Mouse (Mus musculus): ENCODE results near the gene Ywhab. TPM values are rescaled to one million over a fixed set of nuclear protein-coding genes. Genes with fewer than 3 reads are reported as not detected.

Gene Ywhab
- polyA plus RNA-seq, 2 experiments from 2014 or later = 80.9 to 82.3 TPM

DNA sequence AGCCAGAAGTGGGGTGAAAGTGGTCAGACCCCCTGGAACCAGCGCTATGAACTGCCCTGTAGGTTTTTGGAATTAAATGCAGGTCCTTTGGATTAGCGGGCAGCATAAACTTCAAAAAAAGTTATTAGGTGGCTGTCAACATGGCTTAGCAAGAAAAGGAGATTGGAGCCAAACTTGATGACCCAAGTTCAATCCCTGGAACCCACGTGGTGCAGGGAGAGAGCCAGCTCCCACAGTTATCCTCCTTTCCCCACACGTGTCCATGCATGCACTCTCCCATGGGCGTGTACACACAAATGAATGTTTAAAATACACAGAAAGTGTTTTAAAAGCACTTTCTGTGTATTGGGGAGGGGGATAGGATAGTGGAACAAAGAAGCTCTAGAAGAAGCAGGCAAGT, 15.7 kb downstream of the Ywhab start:
- no peak for ATAC-seq

GRCm38 (mm10) chr2:164010944-164011343, 16.2 kb downstream of the Ywhab start:
- ATAC-seq = no peak

- no peak for ATAC-seq
Measured at GRCm38 (mm10) chr2:164015304-164015703, 20.5 kb downstream of the Ywhab start.

GRCm38 (mm10) chr2:164018910-164019309, 24.1 kb downstream of the Ywhab start:
- ATAC-seq = no peak

- ATAC-seq = no peak
Measured at GRCm38 (mm10) chr2:164019943-164020342, 25.2 kb downstream of the Ywhab start.

DNA sequence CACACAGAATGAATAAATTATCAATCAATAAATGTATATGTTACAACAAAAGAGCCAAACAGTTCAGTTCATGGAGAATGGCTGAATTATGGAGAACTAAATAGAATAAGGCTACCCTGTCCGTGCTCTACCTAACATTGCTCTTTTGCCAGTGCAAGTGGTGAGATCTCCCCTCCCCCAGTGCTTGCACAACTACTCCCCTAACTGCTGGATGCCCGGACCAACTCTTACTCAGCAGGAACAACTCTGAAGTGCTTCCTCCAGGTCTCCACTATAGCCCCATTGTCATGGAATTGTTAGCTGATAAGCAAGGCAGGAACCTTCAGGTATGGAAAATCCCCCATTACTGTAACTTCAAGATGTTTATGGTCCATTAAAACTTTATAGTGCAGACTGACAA, 27.3 kb downstream of the Ywhab start:
- no peak for ATAC-seq

DNA sequence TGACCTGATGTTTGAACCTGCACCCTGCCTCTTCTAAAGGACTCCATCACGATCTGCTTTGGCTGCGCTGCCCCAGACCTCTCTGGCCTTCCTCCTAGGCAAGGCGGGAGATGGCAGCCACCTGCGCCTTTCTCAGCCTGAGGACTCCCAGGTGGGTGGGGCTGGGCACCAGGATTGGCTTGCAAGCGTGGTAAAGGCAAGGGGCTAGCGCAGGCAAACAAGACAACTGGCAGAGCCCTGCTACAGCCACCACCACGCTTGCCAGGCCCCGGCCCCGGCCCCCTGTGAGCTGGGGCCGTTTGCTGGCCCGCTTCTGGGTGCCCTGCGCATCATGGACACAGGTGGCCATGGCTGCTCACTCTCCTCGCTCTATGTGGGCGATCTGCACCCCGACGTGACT, 30.4 kb downstream of the Ywhab start, which contains the start of gene Pabpc1l:
Gene Pabpc1l, plus strand, starts transcription at position 301 of the 400 bp plus-strand sequence.
- no peak for ATAC-seq

GRCm38 (mm10) chr2:164031147-164031546, 36.4 kb downstream of the Ywhab start:
- ATAC-seq = no peak

DNA sequence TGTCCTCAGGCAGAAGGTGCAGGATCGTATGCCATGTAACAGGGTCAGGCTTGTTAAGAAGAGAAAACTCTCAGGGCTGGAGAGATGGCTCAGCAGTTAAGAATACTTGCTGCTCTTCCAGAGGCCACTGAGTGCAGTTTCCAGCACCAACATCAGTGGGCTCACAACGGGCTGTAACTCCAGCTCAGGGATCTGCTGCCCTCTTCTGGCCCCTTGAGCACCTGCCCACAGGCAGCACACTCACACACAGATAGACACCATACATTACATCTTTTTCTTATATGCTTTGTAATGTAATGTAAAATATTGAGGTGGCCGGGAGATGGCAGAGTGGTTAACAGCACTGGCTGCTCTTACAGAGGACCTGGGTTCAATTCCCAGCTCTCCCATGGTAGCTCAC, 38.2 kb downstream of the Ywhab start:
- ATAC-seq = no peak

GRCm38 (mm10) chr2:164036520-164037019, 41.8 kb downstream of the Ywhab start:
- no peak for ATAC-seq

DNA sequence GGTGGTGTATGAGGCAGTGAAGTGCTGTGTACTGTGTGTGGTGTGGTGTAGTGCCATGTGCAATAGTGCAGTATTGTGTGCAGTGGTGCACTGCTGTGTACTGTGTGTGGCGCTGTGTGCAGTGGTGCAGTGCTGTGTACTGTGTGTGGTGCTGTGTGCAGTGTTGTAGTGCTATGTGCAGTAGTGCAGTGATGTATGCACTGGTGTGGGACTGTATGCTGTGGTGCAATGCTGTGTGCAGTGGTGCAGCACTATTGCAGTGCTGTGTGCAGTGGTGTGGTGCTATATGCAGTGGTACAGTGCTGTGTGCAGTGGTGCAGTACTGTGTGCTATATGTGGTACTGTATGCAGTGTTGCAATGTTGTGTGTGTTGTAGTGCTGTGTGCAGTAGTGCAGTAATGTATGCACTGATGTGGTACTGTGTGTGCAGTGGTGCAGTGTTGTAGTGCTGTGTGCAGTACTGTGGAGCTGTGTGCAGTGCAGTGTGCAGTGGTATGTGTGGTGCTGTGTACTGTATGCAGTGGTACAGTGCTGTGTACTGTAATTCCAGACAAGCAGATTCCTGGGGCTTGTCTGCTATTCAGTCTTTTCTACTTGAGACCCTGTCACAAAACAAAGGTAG, 43.8 kb downstream of the Ywhab start:
- no peak for ATAC-seq

DNA sequence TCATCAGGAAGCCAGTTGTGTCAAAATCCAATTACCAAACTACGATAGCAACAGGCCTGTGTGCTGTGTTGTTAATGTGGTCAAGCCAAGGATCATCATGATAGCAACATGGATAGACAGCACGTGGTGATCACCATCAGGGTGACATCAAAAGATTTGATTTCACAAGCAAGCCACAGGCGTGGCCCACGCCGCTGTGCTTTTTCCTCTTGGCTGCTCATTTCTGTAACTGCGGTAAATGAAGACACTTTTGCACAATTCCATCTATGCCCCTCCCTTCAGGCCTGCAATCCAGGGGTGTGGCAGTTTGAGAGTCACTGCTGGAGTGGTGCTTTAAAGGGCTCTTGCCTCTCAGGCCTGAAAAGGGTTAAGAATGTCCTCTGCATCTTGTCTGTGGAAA, 46.2 kb downstream of the Ywhab start:
- no peak for ATAC-seq

- ATAC-seq = no peak
Measured at GRCm38 (mm10) chr2:164041523-164041922, 46.8 kb downstream of the Ywhab start.

DNA sequence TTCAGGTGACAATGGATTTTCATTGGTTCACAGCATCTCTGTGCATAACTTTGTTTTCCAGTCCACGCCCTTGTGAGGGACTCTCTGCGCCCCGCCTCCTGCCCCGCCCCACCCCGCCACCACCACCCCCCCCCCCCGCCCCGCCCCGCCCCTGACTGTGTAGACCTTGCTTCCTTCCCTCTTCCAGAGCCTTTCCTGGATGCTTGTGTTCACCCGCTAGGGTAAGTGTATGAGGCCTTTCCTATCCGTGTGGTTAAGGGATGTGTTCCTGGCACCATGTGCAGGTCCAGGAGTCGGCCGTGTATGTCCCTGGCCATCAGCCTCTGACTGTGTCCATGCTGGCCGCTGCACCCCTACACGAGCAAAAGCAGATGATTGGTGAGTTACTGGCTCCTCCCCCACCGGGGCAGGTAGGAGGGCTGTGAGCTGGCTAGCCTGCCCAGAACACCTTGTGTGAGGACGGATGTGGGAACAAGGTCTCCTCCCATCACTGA, 52.5 kb downstream of the Ywhab start:
- peak; percentile 93 for ATAC-seq

GRCm38 (mm10) chr2:164053767-164054166, 59.0 kb downstream of the Ywhab start:
- ATAC-seq = no peak

DNA sequence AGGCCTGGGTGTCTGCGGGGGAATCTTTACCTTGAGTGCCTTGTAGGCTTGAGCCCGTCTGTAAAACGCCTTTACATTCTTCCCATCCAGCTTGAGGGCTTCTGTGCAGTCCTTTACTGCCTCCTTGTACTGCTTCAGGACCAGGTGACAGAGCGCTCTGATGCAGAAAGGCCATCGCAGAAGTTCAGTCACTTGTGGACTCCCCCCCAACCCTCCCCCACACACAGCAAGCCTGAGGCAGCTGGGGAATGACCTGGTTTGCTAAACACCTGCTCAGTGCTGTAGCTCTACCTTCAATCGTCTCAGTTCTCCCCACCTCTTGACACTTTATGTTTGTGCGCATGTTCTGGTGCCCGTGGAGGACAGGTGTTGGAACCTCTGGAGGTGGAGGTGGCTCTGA, 59.9 kb downstream of the Ywhab start:
- ATAC-seq = no peak

- no peak for ATAC-seq
Measured at GRCm38 (mm10) chr2:164059634-164060235, 65.0 kb downstream of the Ywhab start.

Other genes starting within 250 kb of the Ywhab start
- gene Ada, start 244.7 kb upstream of the Ywhab start, polyA plus RNA-seq (2017; shearing (Covaris generic)) = 10 to 100 TPM in 1 of 2 experiments, 1 to 10 TPM in 1; 8.1 to 10.8 TPM
- gene Ccn5, start 174.1 kb upstream of the Ywhab start, polyA plus RNA-seq (2017; shearing (Covaris generic)) = not detected
- not detected for gene Kcnk15, start 141.3 kb upstream of the Ywhab start, polyA plus RNA-seq (2017; shearing (Covaris generic))
- not detected for gene Rims4, start 76.3 kb upstream of the Ywhab start, polyA plus RNA-seq (2017; shearing (Covaris generic))
- 1 to 10 TPM; 2.9 to 4.1 TPM for gene Pabpc1l, start 30.5 kb downstream of the Ywhab start, polyA plus RNA-seq (2017; shearing (Covaris generic))
- gene Stk4, start 75.4 kb downstream of the Ywhab start, polyA plus RNA-seq (2017; shearing (Covaris generic)) = 100 to 1,000 TPM; 188 to 203 TPM
- 100 to 1,000 TPM; 109 to 114 TPM for gene Tomm34, start 76.2 kb downstream of the Ywhab start, polyA plus RNA-seq (2017; shearing (Covaris generic))
- gene Kcns1, start 176.2 kb downstream of the Ywhab start, polyA plus RNA-seq (2017; shearing (Covaris generic)) = under 1 TPM in 1 of 2 experiments, not detected in 1; 0.12 TPM
- not detected for gene Wfdc5, start 187.8 kb downstream of the Ywhab start, polyA plus RNA-seq (2017; shearing (Covaris generic))
- gene Wfdc12, start 195.6 kb downstream of the Ywhab start, polyA plus RNA-seq (2017; shearing (Covaris generic)) = not detected
- gene Wfdc15a, start 205.2 kb downstream of the Ywhab start, polyA plus RNA-seq (2017; shearing (Covaris generic)) = not detected
- gene Wfdc15b, start 226.7 kb downstream of the Ywhab start, polyA plus RNA-seq (2017; shearing (Covaris generic)) = not detected
- not detected for gene Svs2, start 243.5 kb downstream of the Ywhab start, polyA plus RNA-seq (2017; shearing (Covaris generic))

Measured in activated CD4-positive, CD25-positive, alpha-beta regulatory T cell, adult 4 months (primary cell).